ENCODE assay signal across 30 mouse cellular contexts in the genomic region with DNA sequence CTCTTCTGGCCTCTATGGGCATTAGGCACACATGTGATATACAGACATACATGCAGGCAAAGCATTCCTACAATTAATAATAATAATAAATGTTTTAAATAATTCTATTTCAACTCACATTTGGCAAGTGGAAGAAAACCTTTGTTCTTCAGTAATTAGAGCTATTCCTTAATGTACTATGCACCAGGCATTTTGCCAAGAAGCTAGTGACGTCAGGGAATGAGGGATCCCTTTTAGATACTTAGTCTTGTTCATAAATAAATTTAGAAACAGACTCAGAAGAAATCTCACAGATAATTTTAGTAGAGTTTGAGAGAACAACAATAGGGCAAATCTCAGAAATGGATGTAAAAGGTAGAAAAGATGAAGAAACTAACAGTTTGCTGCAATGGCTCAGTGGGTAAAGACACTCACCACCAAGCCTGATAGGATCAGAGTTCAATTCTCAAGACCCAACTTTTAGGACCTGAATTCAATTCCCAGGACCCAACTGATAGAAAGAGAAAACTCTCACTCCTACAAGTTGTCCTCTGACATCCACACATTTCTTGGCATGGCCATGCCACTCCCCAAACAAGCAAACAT. TPM values are rescaled to one million over a fixed set of nuclear protein-coding genes. Genes with fewer than 3 reads are reported as not detected.
A peak's percentile ranks its signal among the peaks of the same experiment; 100 is the strongest.
DNase-seq lines count a peak whose midpoint lies in the region; ATAC-seq and TF ChIP-seq lines count a peak whose summit lies in the region.
"Had no signal": no experiment of that assay in that cellular context is flagged by ENCODE, and none has a peak within 500 bp of the region (broad histone marks: within the 10 kb centered on the region; RNA-seq: fewer than 3 reads in every experiment).

No protein-coding gene starts in this region.

- no peak overlapping the region for H3K4me3 ChIP-seq in kidney, postnatal 0 days (replicated peaks; ENCODE audit: low read depth, low read length)
- no peak overlapping the region for H3K4me3 ChIP-seq in kidney, embryonic 16.5 days (ENCODE audit: low read length)
- no peak overlapping the region for H3K4me3 ChIP-seq in olfactory bulb, adult 2 months (ENCODE audit: insufficient read depth, low read depth, low read length)
- H3K4me3 ChIP-seq: forebrain, embryonic 13.5 days; heart, embryonic 10.5 days; heart, embryonic 15.5 days; hindbrain, embryonic 12.5 days; intestine, embryonic 15.5 days; midbrain, embryonic 10.5 days; midbrain, embryonic 15.5 days; neural tube, embryonic 15.5 days had no signal

- H3K9me3 ChIP-seq in kidney, postnatal 0 days (replicated peaks; ENCODE audit: low read length): no peaks in the 10 kb centered on the region
- H3K9me3 ChIP-seq in kidney, embryonic 16.5 days (ENCODE audit: low read length): no peaks in the 10 kb centered on the region
- H3K9me3 ChIP-seq: forebrain, embryonic 13.5 days; heart, embryonic 10.5 days; heart, embryonic 15.5 days; hindbrain, embryonic 12.5 days; intestine, embryonic 15.5 days; midbrain, embryonic 10.5 days; midbrain, embryonic 15.5 days; neural tube, embryonic 15.5 days had no signal

- H3K9ac ChIP-seq in kidney, postnatal 0 days (ENCODE audit: low read depth, low read length): no peak overlapping the region
- H3K9ac ChIP-seq in kidney, embryonic 16.5 days (replicated peaks; ENCODE audit: low read length): no peak overlapping the region
- H3K9ac ChIP-seq: forebrain, embryonic 13.5 days; heart, embryonic 15.5 days; hindbrain, embryonic 12.5 days; intestine, embryonic 15.5 days; liver, embryonic 14.5 days; midbrain, embryonic 15.5 days; neural tube, embryonic 15.5 days had no signal

- no peak overlapping the region for H3K4me2 ChIP-seq in kidney, postnatal 0 days (ENCODE audit: low read length)
- no peak overlapping the region for H3K4me2 ChIP-seq in kidney, embryonic 16.5 days (replicated peaks; ENCODE audit: low read depth, low read length)
- H3K4me2 ChIP-seq: forebrain, embryonic 13.5 days; heart, embryonic 15.5 days; hindbrain, embryonic 12.5 days; intestine, embryonic 15.5 days; midbrain, embryonic 15.5 days; neural tube, embryonic 15.5 days had no signal

- no peaks in the 10 kb centered on the region for H3K27me3 ChIP-seq in kidney, postnatal 0 days (ENCODE audit: insufficient read depth, low read length)
- no peaks in the 10 kb centered on the region for H3K27me3 ChIP-seq in kidney, embryonic 16.5 days (ENCODE audit: insufficient read depth, low read length)
- H3K27me3 ChIP-seq: forebrain, embryonic 13.5 days; heart, embryonic 15.5 days; hindbrain, embryonic 12.5 days; intestine, embryonic 15.5 days; midbrain, embryonic 15.5 days; Patski had no signal

- no peak for TF ChIP-seq CTCF in kidney, postnatal 0 days (IDR thresholded peaks at IDR 0.05; ENCODE audit: low read depth)
- no peak for TF ChIP-seq CTCF in olfactory bulb, adult 2 months (IDR thresholded peaks at IDR 0.05; ENCODE audit: insufficient read depth, low read depth, low read length)

- peaks cover 10% of the 10 kb centered on the region for H3K4me1 ChIP-seq in kidney, postnatal 0 days (replicated peaks; ENCODE audit: insufficient read depth, low read length)
- H3K4me1 ChIP-seq in kidney, embryonic 16.5 days (ENCODE audit: insufficient read depth, low read length): peaks cover 34% of the 10 kb centered on the region
- peaks cover 12% of the 10 kb centered on the region for H3K4me1 ChIP-seq in olfactory bulb, adult 2 months (ENCODE audit: control insufficient read depth, insufficient read depth, low read length)
- H3K4me1 ChIP-seq: hindbrain, embryonic 12.5 days had no signal

- no peak for ATAC-seq in kidney, postnatal 0 days (replicated peaks; ENCODE audit: low FRiP score, low read depth)
- no peak for ATAC-seq in kidney, embryonic 16.5 days (ENCODE audit: low FRiP score, low TSS enrichment)
- ATAC-seq: forebrain, embryonic 13.5 days; hindbrain, postnatal 0 days; intestine, embryonic 15.5 days; midbrain, embryonic 15.5 days; Patski had no signal

- H3K27ac ChIP-seq in kidney, postnatal 0 days: 0 out of 2 replicates have a peak overlapping the region, but pooled peaks have one; percentile 44
- no peak overlapping the region for H3K27ac ChIP-seq in kidney, embryonic 16.5 days (ENCODE audit: low read length)
- H3K27ac ChIP-seq in olfactory bulb, adult 2 months (ENCODE audit: insufficient read depth, low read depth, low read length): peak overlapping the region; percentile 67; the same call in 1 of the 2 replicates
- H3K27ac ChIP-seq: forebrain, embryonic 13.5 days; heart, embryonic 10.5 days; heart, embryonic 15.5 days; hindbrain, embryonic 12.5 days; hindbrain, postnatal 0 days; intestine, embryonic 15.5 days; liver, embryonic 14.5 days; midbrain, embryonic 10.5 days; midbrain, embryonic 15.5 days; neural tube, embryonic 15.5 days had no signal

- H3K36me3 ChIP-seq in kidney, postnatal 0 days (ENCODE audit: insufficient read depth, low read length): no peaks in the 10 kb centered on the region
- H3K36me3 ChIP-seq in kidney, embryonic 16.5 days (ENCODE audit: insufficient read depth, low read length): no peaks in the 10 kb centered on the region
- H3K36me3 ChIP-seq: heart, embryonic 10.5 days; heart, embryonic 15.5 days; hindbrain, embryonic 12.5 days; intestine, embryonic 15.5 days; midbrain, embryonic 10.5 days; midbrain, embryonic 15.5 days; neural tube, embryonic 15.5 days had no signal

- DNase-seq in kidney, postnatal 0 days (ENCODE audit: low spot score): no peak
- peak; percentile 41 for DNase-seq in right cerebral cortex, adult 18-20 months
- DNase-seq in right cerebral cortex, postnatal 25 days: no peak
- DNase-seq in MN1 (ENCODE audit: low spot score): peak; percentile 42
- no peak for DNase-seq in adrenal gland, adult 2 months
- DNase-seq: adrenal gland, postnatal 14 days; B cell, adult 2 months; cerebellum, adult 2 months; cerebellum, postnatal 14 days; gastrocnemius, postnatal 10 days; kidney, adult 8-10 months; layer of hippocampus, adult 9-11 months; liver; lung, adult 2 months; lung, postnatal 14 days; spleen, adult 18-20 months; thymus, postnatal 14 days had no signal

- no peak for TF ChIP-seq POLR2A in olfactory bulb, adult 2 months (IDR thresholded peaks at IDR 0.05; ENCODE audit: insufficient read depth, low read depth, low read length)

- WGBS in kidney, postnatal 0 days: 34% methylated on average over 1 of the region's 1 CpGs
- WGBS in kidney, embryonic 16.5 days: 31% methylated on average over 1 of the region's 1 CpGs
- WGBS in olfactory bulb, adult 2 months: 8% methylated on average over 1 of the region's 1 CpGs

RNA-seq across cellular contexts. Expression of a gene that starts 18.2 kb away (rescaled TPM):
- 52.9 and 57.2 TPM in 2 replicates for polyA plus RNA-seq in kidney, postnatal 0 days (2015; fragmentation: Nextera tagmentation; extraction: Ambion mirVana)
- polyA plus RNA-seq in kidney, embryonic 16.5 days (2015; fragmentation: Nextera tagmentation; extraction: Ambion mirVana): 55.4 and 64.5 TPM in 2 replicates
- polyA plus RNA-seq in olfactory bulb, adult 2 months (2012; ENCODE audit: insufficient read depth, insufficient read length, low replicate concordance, missing spikeins): 307 and 350 TPM in 2 replicates
- total RNA-seq in adrenal gland, adult 2 months (2021): 100 to 1,000 TPM; 280 to 306 TPM
- polyA plus RNA-seq in adrenal gland, adult 2 months (2012; rRNA removed): 45.4 and 51.9 TPM in 2 replicates

Comparison
In these comparisons a context has a peak if more than half of its experiments do, and no peak if none do; other contexts are left out.
1. DNase-seq: peak in right cerebral cortex, adult 18-20 months (single experiment) and MN1 (single experiment); none in kidney, postnatal 0 days (single experiment), right cerebral cortex, postnatal 25 days (single experiment) and adrenal gland, adult 2 months (single experiment).